Mouse (Mus musculus) C2C12 (cell line): ENCODE measurements around the gene Gm2042.
"Not testable (repeated sequence)": the region's sequence is repeated elsewhere in the genome, so short reads cannot be mapped to it uniquely, and the experiment has no call there.

ENCODE experiments used
- CTCF ChIP-seq: IDR thresholded peaks from one replicate; pipeline ENCODE4 v1.5.1; 2011; ENCODE audit not compliant: control insufficient read depth, insufficient read depth, insufficient read length
- FOSL1 ChIP-seq: IDR thresholded peaks from one replicate; pipeline ENCODE4 v1.8.0; 2011; ENCODE audit warnings: mild to moderate bottlenecking, low read length; ENCODE audit not compliant: poor library complexity, insufficient read depth, severe bottlenecking
- MAX ChIP-seq: IDR thresholded peaks from one replicate; pipeline ENCODE4 v1.6.1; 2011; ENCODE audit warnings: mild to moderate bottlenecking, control low read depth
- MYOD1 ChIP-seq: IDR thresholded peaks from one replicate; pipeline ENCODE4 v1.6.1; 2011; ENCODE audit warnings: low read depth; ENCODE audit not compliant: control insufficient read depth, insufficient read length
- USF1 ChIP-seq: IDR thresholded peaks from one replicate; pipeline ENCODE4 v1.6.1; 2011; ENCODE audit warnings: low read depth, mild to moderate bottlenecking, control low read depth, moderate library complexity

- TF ChIP-seq CTCF, MYOD1, USF1, FOSL1, MAX: not testable (repeated sequence)
Observed at GRCm38 (mm10) chr12:88004118-88004517, 50.2 kb downstream of the Gm2042 start.
